Mouse (Mus musculus) embryo, embryonic 10 days (tissue): ENCODE measurements around the gene Pou4f1.
"Not testable (repeated sequence)": the region's sequence is repeated elsewhere in the genome, so short reads cannot be mapped to it uniquely, and the experiment has no call there.

Experiments used
- DNase-seq: peaks from one replicate; pipeline ENCODE4 v3.0.0-alpha.2; 2015; ENCODE audit warnings: low spot score

Gene Pou4f1

GRCm38 (mm10) chr14:104467966-104468622 is at the start of gene Pou4f1:
Gene Pou4f1 (minus strand): TSS chr14:104467999.
- DNase-seq = peak; percentile 78

- no peak for DNase-seq
Measured at GRCm38 (mm10) chr14:104511664-104512063, 43.9 kb upstream of the Pou4f1 start.

- DNase-seq = not testable (repeated sequence)
Measured at GRCm38 (mm10) chr14:104502761-104503160, 35.0 kb upstream of the Pou4f1 start.

- DNase-seq = no peak
Measured at GRCm38 (mm10) chr14:104479751-104480150, 12.0 kb upstream of the Pou4f1 start.

GRCm38 (mm10) chr14:104478593-104478992 is 10.8 kb upstream of the Pou4f1 start:
- DNase-seq = no peak

GRCm38 (mm10) chr14:104477616-104478015 is 9.8 kb upstream of the Pou4f1 start:
- DNase-seq = no peak

GRCm38 (mm10) chr14:104475438-104475837 is 7.6 kb upstream of the Pou4f1 start:
- DNase-seq = no peak

- DNase-seq = no peak
Measured at GRCm38 (mm10) chr14:104468623-104468970, 798 bp upstream of the Pou4f1 start.

- DNase-seq = peak; percentile 25
Measured at GRCm38 (mm10) chr14:104467133-104467965, 450 bp downstream of the Pou4f1 start.

GRCm38 (mm10) chr14:104466557-104466956 is 1.2 kb downstream of the Pou4f1 start:
- peak; percentile 39 for DNase-seq

GRCm38 (mm10) chr14:104465483-104466235 is 2.1 kb downstream of the Pou4f1 start:
- DNase-seq = peak; percentile 56

GRCm38 (mm10) chr14:104464841-104465240 is 3.0 kb downstream of the Pou4f1 start:
- no peak for DNase-seq

- DNase-seq = no peak
Measured at GRCm38 (mm10) chr14:104463631-104464250, 4.1 kb downstream of the Pou4f1 start.

GRCm38 (mm10) chr14:104461286-104462240 is 6.2 kb downstream of the Pou4f1 start:
- no peak for DNase-seq

- peak; percentile 95 for DNase-seq
Measured at GRCm38 (mm10) chr14:104460325-104461285, 7.2 kb downstream of the Pou4f1 start.

- DNase-seq = peak; percentile 35
Measured at GRCm38 (mm10) chr14:104459513-104460111, 8.2 kb downstream of the Pou4f1 start.

GRCm38 (mm10) chr14:104458728-104459512 is 8.9 kb downstream of the Pou4f1 start:
- no peak for DNase-seq

GRCm38 (mm10) chr14:104457966-104458710 is 9.7 kb downstream of the Pou4f1 start:
- peak; percentile 32 for DNase-seq
